Mouse (Mus musculus): ENCODE measurements around the gene Smug1.

Smug1 gene

GRCm38 (mm10) chr15:103144176-103144575 is 22.7 kb downstream of the Smug1 start:
- DNase-seq = no peak

- DNase-seq = no peak
These were observed 31.4 kb downstream of the Smug1 start for GRCm38 (mm10) chr15:103135431-103135947.

- DNase-seq = no peak
These were observed 32.4 kb downstream of the Smug1 start for GRCm38 (mm10) chr15:103134277-103135086.

GRCm38 (mm10) chr15:103133761-103134160 is 33.1 kb downstream of the Smug1 start:
- no peak for DNase-seq

- DNase-seq = no peak
These were observed 36.2 kb downstream of the Smug1 start for GRCm38 (mm10) chr15:103130729-103131128.

GRCm38 (mm10) chr15:103129289-103129688 is 37.6 kb downstream of the Smug1 start:
- no peak for DNase-seq

GRCm38 (mm10) chr15:103128056-103128833 is 38.6 kb downstream of the Smug1 start:
- DNase-seq = no peak

- no peak for DNase-seq
These were observed 40.9 kb downstream of the Smug1 start for GRCm38 (mm10) chr15:103125982-103126381.

GRCm38 (mm10) chr15:103124254-103124653 is 42.6 kb downstream of the Smug1 start:
- DNase-seq = no peak

GRCm38 (mm10) chr15:103123343-103123742 is 43.5 kb downstream of the Smug1 start:
- no peak for DNase-seq

GRCm38 (mm10) chr15:103122372-103122771 is 44.5 kb downstream of the Smug1 start:
- no peak for DNase-seq

GRCm38 (mm10) chr15:103121416-103121815 is 45.5 kb downstream of the Smug1 start:
- DNase-seq = no peak

- no peak for DNase-seq
These were observed 46.3 kb downstream of the Smug1 start for GRCm38 (mm10) chr15:103120594-103120993.

- DNase-seq = no peak
These were observed 51.2 kb downstream of the Smug1 start for GRCm38 (mm10) chr15:103115726-103116125.

- DNase-seq = no peak
These were observed 51.6 kb downstream of the Smug1 start for GRCm38 (mm10) chr15:103115256-103115655.

- DNase-seq = no peak
These were observed 53.8 kb downstream of the Smug1 start for GRCm38 (mm10) chr15:103113077-103113476.

GRCm38 (mm10) chr15:103112309-103112708 is 54.6 kb downstream of the Smug1 start:
- DNase-seq = no peak

- DNase-seq = no peak
These were observed 57.0 kb downstream of the Smug1 start for GRCm38 (mm10) chr15:103109940-103110339.

- DNase-seq = no peak
These were observed 58.7 kb downstream of the Smug1 start for GRCm38 (mm10) chr15:103108066-103108676.

GRCm38 (mm10) chr15:103106201-103106600 is 60.7 kb downstream of the Smug1 start:
- no peak for DNase-seq
